Mouse (Mus musculus): ENCODE results near the gene Nadk.

The Nadk gene

DNA sequence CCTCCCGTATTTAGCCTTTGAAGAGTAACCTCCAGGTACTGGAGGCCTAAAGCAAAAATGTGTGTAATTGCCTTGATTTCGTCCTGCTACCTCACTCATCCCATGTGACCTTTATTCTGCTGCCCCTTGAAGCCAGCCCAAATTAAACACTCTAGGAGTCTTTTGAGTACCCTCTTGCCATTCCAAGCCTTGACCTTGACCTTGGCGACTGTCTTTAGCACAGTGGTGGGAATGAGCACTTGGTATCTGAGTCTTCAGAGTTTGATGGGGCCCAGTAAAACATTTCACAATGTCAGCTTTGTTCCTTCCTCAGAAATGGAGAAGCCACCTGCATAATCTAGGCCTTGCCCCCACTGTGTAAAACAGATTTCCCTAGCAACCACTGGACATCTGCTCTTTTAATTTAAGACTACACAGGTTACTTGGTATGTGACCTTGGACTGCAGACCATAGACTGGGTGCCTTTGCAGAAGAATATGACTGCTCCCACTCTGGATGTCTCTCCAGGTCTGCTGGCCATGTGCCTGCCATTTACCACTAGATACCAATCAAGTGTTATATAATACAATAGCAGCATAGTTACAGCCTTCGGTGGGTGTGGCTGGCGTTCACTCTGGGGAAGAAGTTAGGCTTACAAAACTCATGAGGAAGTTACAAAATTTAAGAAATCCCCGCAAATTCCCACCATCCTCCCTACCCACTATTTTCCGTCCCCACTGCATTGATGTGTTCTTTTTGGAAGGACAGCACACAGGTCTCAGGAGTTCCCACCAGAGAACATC, at the start of gene Nadk:
Nadk (plus strand) TSS at position 718 of the 782 bp plus-strand sequence.
- DNase-seq, result peak; percentile 22

- no peak for DNase-seq
These were observed 47.4 kb upstream of the Nadk start for GRCm38 (mm10) chr4:155514810-155515209.

DNA sequence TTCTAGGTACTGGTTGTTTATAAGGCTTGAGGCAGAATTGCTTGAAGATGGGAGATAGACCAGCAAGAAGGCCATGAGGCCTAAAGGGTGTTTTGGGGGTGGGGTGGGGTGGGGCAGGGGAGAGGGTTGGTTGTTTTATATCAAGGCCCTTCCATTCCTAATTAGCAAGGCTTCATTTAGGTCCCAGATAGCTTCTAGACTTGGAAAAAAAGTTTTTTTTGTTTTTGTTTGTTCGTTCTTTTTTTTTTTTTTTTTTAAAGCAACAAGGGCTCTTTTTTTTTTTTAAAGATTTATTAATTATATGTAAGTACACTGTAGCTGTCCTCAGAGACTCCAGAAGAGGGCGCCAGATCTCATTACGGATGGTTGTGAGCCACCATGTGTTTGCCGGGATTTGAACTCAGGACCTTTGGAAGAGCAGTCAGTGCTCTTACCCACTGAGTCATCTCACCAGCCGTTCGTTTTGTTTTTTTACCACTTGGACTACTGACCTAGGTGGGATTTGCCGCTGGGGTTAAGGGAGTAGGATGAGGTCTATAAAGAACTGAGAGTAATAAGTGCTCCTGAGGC, 44.1 kb upstream of the Nadk start:
- DNase-seq, result no peak

- no peak for DNase-seq
These were observed 39.9 kb upstream of the Nadk start for GRCm38 (mm10) chr4:155522327-155522726.

GRCm38 (mm10) chr4:155525751-155526150, 36.4 kb upstream of the Nadk start:
- no peak for DNase-seq

- no peak for DNase-seq
These were observed 32.9 kb upstream of the Nadk start for GRCm38 (mm10) chr4:155529294-155529693.

- DNase-seq, result no peak
These were observed 12.2 kb upstream of the Nadk start for GRCm38 (mm10) chr4:155549993-155550392.

DNA sequence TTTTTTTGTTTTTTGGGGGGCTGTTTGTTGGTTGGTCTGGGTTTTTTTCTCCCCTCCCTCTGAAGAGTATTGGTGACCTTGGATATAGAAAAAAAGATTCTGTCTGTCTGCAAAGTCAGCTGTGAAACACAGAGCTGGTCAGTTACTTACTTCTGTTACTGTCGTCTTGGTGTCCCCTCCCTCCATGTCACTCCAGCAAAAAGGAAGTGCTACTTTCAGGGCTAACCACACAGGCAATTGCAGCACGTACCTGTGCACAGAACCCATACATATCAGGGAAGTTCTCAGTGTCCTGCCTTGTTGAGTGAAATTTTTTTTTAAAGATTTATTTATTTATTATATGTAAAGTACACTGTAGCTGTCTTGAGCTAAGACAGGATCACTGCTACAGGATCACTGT, 11.7 kb upstream of the Nadk start:
- no peak for DNase-seq

GRCm38 (mm10) chr4:155551073-155551472, 11.1 kb upstream of the Nadk start:
- DNase-seq, result no peak

- no peak for DNase-seq
These were observed 9.2 kb upstream of the Nadk start for GRCm38 (mm10) chr4:155552917-155553532.

DNA sequence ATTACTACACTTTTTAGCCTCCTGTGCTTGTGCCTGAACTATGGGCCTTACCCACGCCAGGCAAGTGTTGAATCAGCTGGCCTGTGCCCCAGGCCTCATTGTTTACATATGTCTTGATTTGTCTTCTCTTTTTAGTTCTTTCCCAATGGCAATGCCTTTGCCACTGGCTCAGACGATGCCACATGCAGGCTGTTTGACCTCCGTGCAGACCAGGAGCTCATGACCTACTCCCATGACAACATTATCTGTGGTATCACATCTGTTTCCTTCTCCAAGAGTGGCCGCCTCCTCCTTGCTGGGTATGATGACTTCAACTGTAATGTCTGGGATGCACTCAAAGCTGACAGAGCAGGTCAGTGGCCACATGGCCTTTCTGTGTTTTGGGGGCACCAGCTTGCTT, 7.3 kb upstream of the Nadk start:
- no peak for DNase-seq

- DNase-seq, result no peak
These were observed 6.7 kb upstream of the Nadk start for GRCm38 (mm10) chr4:155555464-155555863.

DNA sequence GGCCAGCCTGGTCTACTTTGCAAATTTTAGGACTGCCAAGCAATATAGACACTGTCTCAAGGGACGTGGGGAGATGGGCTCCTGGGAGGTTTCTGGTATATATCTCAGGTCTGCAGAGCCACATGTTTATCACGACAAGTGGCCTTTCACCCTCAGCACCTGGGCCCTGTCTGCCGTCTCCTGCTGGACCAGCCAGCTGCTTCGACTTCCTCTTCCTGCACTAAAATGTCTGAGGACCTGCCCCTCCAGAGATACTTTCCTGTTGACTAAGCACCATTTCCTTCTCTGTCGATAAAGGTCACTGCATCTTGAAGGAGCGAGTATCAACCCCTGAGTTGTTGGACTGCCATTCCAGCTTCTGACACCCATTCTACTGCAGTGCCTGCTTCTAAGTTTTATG, 2.7 kb upstream of the Nadk start:
- no peak for DNase-seq

DNA sequence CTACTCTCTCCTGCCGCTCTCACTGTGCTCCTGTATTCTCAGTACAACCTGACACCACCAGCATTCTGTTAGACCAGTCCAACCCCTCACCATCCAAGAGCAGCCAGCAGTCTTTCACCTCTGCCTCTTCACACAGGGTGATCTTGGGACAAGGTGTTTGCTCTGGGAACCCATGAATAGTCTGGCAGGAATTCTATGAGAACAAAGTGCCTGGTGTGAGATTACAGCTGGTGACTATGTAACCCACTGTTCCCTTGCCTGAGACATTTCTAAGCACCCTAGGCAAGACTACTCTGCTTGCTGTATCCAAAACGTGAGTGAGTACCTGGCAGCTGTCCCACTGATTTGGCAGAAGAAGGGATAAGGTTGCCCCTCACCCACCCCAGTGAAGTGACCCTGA, 1.2 kb upstream of the Nadk start:
- DNase-seq, result no peak

DNA sequence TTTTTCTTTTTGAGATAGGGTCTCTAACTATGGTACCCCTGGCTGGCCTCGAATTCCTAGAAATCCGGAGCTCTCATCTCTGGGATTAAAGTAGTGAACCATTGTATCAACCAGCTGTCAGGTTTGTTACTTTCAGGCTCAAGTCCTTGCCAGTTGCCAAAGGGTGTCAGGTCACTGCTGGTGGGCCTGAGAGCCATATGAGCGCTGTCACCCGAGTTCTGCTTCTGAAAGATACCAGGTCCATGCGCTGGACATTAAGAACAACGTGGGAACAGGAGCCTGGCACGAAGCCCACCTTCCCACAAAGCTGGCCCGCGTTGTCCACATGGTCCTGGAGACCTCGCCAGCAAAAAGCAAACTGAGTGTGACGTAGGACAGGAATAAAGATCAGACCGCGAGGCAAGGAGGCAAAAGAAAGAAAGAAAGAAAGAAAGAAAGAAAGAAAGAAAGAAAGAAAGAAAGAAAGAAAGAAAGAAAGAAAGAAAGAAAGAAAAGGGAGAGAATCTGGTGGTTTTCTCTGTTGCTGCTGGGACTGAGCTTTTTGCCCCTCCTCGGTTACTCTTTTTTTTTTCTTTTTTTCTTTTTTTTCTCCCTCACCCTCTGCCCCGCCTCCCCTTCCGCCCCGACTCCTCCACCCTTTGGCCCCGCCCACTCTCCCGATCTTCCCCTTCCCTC, 684 bp downstream of the Nadk start:
- peak; percentile 60 for DNase-seq

- peak; percentile 98 for DNase-seq
These were observed 1.4 kb downstream of the Nadk start for GRCm38 (mm10) chr4:155563400-155564231.

DNA sequence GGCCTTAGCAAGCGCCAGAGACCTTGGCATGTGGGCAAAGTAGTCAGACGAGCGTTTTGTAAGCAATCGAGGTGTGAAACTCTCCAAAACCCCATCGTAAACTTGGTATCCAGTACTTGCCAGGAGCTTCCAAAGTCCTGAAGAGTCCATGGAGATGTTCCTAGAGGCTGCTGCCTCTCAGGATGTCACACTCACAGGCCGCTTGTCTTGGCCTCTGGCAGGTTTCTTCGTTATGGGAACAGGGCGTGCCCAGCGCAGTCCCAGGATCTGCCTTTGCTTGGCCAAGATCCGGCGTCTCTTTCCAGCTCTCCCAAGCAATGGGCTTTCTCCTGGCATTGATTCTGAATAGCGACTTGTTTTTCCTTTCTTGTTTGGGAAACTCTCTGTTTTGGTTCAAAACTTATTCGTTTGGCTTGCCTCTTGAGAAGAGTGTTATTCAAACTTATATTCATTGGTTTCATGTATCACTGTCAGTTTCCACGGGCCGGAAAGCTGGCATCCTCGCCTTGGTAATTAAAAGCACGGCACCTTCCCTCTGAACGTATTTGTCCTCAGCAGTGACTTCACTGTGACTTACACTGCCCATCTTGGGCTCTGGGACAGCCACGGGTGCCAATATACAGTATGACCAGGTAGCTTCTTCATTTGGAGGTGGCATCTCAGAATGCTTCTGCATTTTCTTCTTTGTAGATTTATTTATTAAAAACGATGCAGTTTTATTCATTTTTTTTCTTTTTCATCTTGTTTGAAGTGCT, 2.3 kb downstream of the Nadk start:
- DNase-seq, result no peak

GRCm38 (mm10) chr4:155566555-155566954, 4.4 kb downstream of the Nadk start:
- no peak for DNase-seq

DNA sequence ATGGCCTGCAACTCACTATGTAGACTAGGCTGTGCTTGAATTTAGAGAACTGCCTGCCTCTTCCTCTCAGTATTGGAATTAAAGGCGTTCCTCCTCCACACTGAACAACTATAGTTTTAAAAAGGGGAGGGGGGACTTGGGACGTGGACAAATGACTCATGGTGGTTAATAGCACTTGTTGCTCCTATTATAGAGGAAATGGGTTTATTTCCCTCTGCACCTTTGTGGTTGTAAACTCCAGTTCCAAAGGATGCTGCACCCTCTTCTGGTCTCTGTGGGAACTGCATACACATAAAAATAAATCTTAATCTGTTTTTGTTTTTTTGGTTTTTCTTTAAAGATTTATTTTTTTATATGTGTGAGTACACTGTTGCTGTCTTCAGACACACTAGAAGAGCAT, 6.0 kb downstream of the Nadk start:
- DNase-seq, result peak; percentile 39

DNA sequence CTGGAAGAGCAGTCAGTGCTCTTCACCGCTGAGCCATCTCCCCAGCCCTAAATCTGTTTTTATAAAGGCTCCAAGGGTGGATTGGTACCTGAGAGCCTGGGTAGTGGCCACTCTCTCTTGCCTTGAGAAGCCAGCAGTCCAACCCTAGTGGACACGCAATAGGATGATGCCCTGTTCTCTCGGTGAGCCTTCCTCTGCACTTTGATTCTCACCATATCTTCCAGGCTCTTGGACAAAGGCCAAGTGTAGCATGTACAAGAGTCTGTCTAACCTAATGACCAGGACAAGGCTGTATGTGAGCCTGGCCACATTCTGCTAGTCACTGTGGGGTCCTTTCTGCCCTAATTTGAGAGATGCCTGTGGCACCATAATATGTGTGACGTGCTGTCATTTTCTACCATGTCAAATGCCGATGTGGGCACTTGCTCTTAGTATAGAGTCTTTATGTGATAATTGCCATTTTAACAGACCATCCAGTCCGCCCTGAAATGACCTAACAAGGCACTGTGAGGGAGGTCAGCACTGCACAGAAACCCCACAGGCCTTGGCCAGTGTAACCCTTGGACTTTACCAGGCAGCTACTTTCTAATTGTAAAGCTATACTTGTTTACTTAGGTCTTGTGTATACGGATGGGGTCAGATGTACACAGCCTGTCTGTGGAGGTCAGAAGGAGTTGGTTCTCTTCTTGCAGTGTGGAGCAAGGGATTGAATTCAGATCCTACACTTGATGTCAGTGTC, 6.6 kb downstream of the Nadk start:
- no peak for DNase-seq

GRCm38 (mm10) chr4:155569818-155570217, 7.6 kb downstream of the Nadk start:
- DNase-seq, result no peak

All from embryo, embryonic 11 days (tissue).